ENCODE assay signal across 9 mouse cellular contexts in the genomic region with DNA sequence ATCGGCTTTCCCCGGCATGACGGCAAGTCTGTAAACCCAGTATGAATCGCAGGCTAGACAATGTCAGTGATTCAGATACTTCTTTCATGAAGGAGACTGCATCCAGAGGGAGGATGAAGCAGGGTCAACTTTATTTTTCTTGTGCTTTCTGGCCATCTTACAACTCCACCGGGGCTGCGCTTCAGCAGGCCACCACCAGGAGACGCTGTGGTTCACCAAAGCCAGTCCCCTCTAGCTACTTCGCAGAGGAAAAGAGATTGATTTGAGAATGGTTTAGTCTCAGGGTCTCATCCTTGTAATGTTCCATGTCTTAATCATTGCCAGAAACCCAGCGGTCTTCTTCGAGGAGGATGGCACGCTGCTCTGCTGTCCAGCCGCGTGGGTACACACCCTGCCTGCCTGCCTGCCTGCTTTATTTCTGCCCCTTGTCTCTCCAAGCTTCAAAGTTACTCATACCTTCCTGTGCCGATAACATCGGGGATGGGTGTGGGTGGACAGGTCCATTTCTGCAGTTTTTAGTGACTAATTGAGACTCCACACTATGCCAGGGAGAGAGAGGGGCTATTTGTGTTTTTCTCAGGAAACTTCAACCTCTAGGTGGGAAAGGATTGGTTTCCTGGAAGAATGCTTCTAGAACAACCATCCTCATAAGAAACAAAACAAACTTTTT. TPM values are rescaled to one million over a fixed set of nuclear protein-coding genes. Genes with fewer than 3 reads are reported as not detected.
DNase-seq lines count a peak whose midpoint lies in the region; ATAC-seq and TF ChIP-seq lines count a peak whose summit lies in the region.
"Had no signal": no experiment of that assay in that cellular context is flagged by ENCODE, and none has a peak within 500 bp of the region (broad histone marks: within the 10 kb centered on the region; RNA-seq: fewer than 3 reads in every experiment).

No protein-coding gene starts in this region.

- no peaks in the 10 kb centered on the region for H3K9me3 ChIP-seq in neural tube, embryonic 15.5 days (replicated peaks)
- H3K9me3 ChIP-seq in kidney, postnatal 0 days (replicated peaks; ENCODE audit: low read length), result no peaks in the 10 kb centered on the region
- H3K9me3 ChIP-seq: heart, embryonic 13.5 days had no signal

- H3K36me3 ChIP-seq in neural tube, embryonic 15.5 days, result no peaks in the 10 kb centered on the region
- no peaks in the 10 kb centered on the region for H3K36me3 ChIP-seq in kidney, postnatal 0 days (ENCODE audit: insufficient read depth, low read length)
- H3K36me3 ChIP-seq: heart, embryonic 13.5 days had no signal

- H3K4me3 ChIP-seq in neural tube, embryonic 15.5 days (replicated peaks), result no peak overlapping the region
- no peak overlapping the region for H3K4me3 ChIP-seq in kidney, postnatal 0 days (replicated peaks; ENCODE audit: low read depth, low read length)
- H3K4me3 ChIP-seq: heart, embryonic 13.5 days had no signal

- no peak for ATAC-seq in neural tube, embryonic 15.5 days (ENCODE audit: low FRiP score)
- ATAC-seq in kidney, postnatal 0 days (replicated peaks; ENCODE audit: low FRiP score, low read depth), result no peak
- ATAC-seq in inflammation-experienced regulatory T-cells, adult 6 months, result no peak

- no peak overlapping the region for H3K4me2 ChIP-seq in neural tube, embryonic 15.5 days
- H3K4me2 ChIP-seq in kidney, postnatal 0 days (ENCODE audit: low read length), result no peak overlapping the region
- H3K4me2 ChIP-seq: heart, embryonic 13.5 days had no signal

- no peaks in the 10 kb centered on the region for H3K27me3 ChIP-seq in neural tube, embryonic 15.5 days (replicated peaks)
- H3K27me3 ChIP-seq in kidney, postnatal 0 days (ENCODE audit: insufficient read depth, low read length), result no peaks in the 10 kb centered on the region

- no peak overlapping the region for H3K27ac ChIP-seq in neural tube, embryonic 15.5 days (replicated peaks)
- H3K27ac ChIP-seq in kidney, postnatal 0 days, result no peak overlapping the region
- H3K27ac ChIP-seq: heart, embryonic 13.5 days had no signal

- peak; percentile 9 to 34 for DNase-seq in cerebellum, adult 18-20 months
- no peak for DNase-seq in cerebellum, adult 11-12 months
- peak; percentile 31 for DNase-seq in neural tube, embryonic 10.5 days (ENCODE audit: extremely low spot score, low spot score)
- DNase-seq in kidney, postnatal 0 days (ENCODE audit: low spot score), result peak; percentile 13
- peak; percentile 66 for DNase-seq in retina, embryonic 14.5 days (ENCODE audit: low spot score)
- no peak for DNase-seq in frontal cortex, postnatal 14 days (ENCODE audit: low spot score in 2 of 2)

- H3K9ac ChIP-seq in neural tube, embryonic 15.5 days (replicated peaks), result no peak overlapping the region
- H3K9ac ChIP-seq in kidney, postnatal 0 days (ENCODE audit: low read depth, low read length), result no peak overlapping the region
- H3K9ac ChIP-seq: heart, embryonic 13.5 days had no signal

- no peaks in the 10 kb centered on the region for H3K4me1 ChIP-seq in neural tube, embryonic 15.5 days
- no peaks in the 10 kb centered on the region for H3K4me1 ChIP-seq in kidney, postnatal 0 days (replicated peaks; ENCODE audit: insufficient read depth, low read length)
- H3K4me1 ChIP-seq: heart, embryonic 13.5 days had no signal

- WGBS in neural tube, embryonic 15.5 days, result 73% methylated on average over 15 of the region's 15 CpGs
- WGBS in kidney, postnatal 0 days, result 64% methylated on average over 15 of the region's 15 CpGs

- peak; percentile 66 for TF ChIP-seq CTCF in kidney, postnatal 0 days (IDR thresholded peaks at IDR 0.05; ENCODE audit: low read depth)

RNA-seq across cellular contexts. Expression of gene Mtus2, which starts 31.1 kb away (rescaled TPM):
- 35.9 and 39.2 TPM in 2 replicates for polyA plus RNA-seq in neural tube, embryonic 15.5 days (2015; fragmentation: Nextera tagmentation; extraction: Ambion mirVana)
- 3.2 and 4.1 TPM in 2 replicates for polyA plus RNA-seq in kidney, postnatal 0 days (2015; fragmentation: Nextera tagmentation; extraction: Ambion mirVana)
- polyA plus RNA-seq in inflammation-experienced regulatory T-cells, adult 6 months (2017; shearing (Covaris generic)), result 10 to 100 TPM in 1 of 3 experiments, 1 to 10 TPM in 2; 1.9 to 10.2 (median 2.5) TPM

RNA-seq across cellular contexts. Expression of gene Slc46a3, which starts 31.5 kb away (rescaled TPM):
- 5.1 and 5.5 TPM in 2 replicates for polyA plus RNA-seq in neural tube, embryonic 15.5 days (2015; fragmentation: Nextera tagmentation; extraction: Ambion mirVana)
- 2.9 and 3.0 TPM in 2 replicates for polyA plus RNA-seq in kidney, postnatal 0 days (2015; fragmentation: Nextera tagmentation; extraction: Ambion mirVana)
- polyA plus RNA-seq in inflammation-experienced regulatory T-cells, adult 6 months (2017; shearing (Covaris generic)), result 10 to 100 TPM; 13.4 to 29.6 (median 21.5) TPM

Comparison
In these comparisons a context has a peak if more than half of its experiments do, and no peak if none do; other contexts are left out.
1. DNase-seq: peak in cerebellum, adult 18-20 months (2 of 2), neural tube, embryonic 10.5 days (single experiment), kidney, postnatal 0 days (single experiment) and retina, embryonic 14.5 days (single experiment); none in cerebellum, adult 11-12 months (single experiment) and frontal cortex, postnatal 14 days (0 of 2).